ENCODE assay signal across 8 mouse cellular contexts in genomic region chr6:54325246-54325885, GRCm38 (mm10). TPM values are rescaled to one million over a fixed set of nuclear protein-coding genes. Genes with fewer than 3 reads are reported as not detected.
A peak's percentile ranks its signal among the peaks of the same experiment; 100 is the strongest.
DNase-seq lines count a peak whose midpoint lies in the region; ATAC-seq and TF ChIP-seq lines count a peak whose summit lies in the region.
"Had no signal": no experiment of that assay in that cellular context is flagged by ENCODE, and none has a peak within 500 bp of the region (broad histone marks: within the 10 kb centered on the region; RNA-seq: fewer than 3 reads in every experiment).

Gene Prr15, plus strand, starts transcription at chr6:54325835.

- peaks cover 4% of the 10 kb centered on the region; the same call in 1 of the 2 replicates for H3K4me1 ChIP-seq in lung, postnatal 0 days (ENCODE audit: insufficient read depth, low read depth, low read length)
- H3K4me1 ChIP-seq in forebrain, embryonic 16.5 days (replicated peaks; ENCODE audit: control insufficient read depth, insufficient read depth, low read length) = peaks cover 15% of the 10 kb centered on the region
- H3K4me1 ChIP-seq in limb, embryonic 15.5 days = peaks cover 21% of the 10 kb centered on the region
- H3K4me1 ChIP-seq in stomach, embryonic 15.5 days = 0 out of 2 replicates have a peak, but pooled peaks cover 18% of the 10 kb centered on the region

- no peak for TF ChIP-seq CTCF in lung, postnatal 0 days (IDR thresholded peaks at IDR 0.05)

- no peaks in the 10 kb centered on the region for H3K36me3 ChIP-seq in lung, postnatal 0 days (ENCODE audit: insufficient read depth, low read length)
- no peaks in the 10 kb centered on the region for H3K36me3 ChIP-seq in forebrain, embryonic 16.5 days (ENCODE audit: control insufficient read depth, insufficient read depth)
- H3K36me3 ChIP-seq in limb, embryonic 15.5 days = no peaks in the 10 kb centered on the region
- H3K36me3 ChIP-seq in stomach, embryonic 15.5 days = no peaks in the 10 kb centered on the region

- no peak for DNase-seq in lung, postnatal 0 days (ENCODE audit: low spot score)
- DNase-seq in lung, postnatal 25 days (ENCODE audit: low spot score) = no peak
- no peak for DNase-seq in embryo, embryonic 11 days
- DNase-seq in kidney, postnatal 14 days = no peak
- DNase-seq: right cerebral cortex, postnatal 4 days had no signal

- 0 out of 2 replicates have a peak within 1 kb of the TSS, but pooled peaks have one; percentile 26 for H3K9ac ChIP-seq in lung, postnatal 0 days (replicated peaks; ENCODE audit: low read depth)
- H3K9ac ChIP-seq in forebrain, embryonic 16.5 days (replicated peaks; ENCODE audit: low read depth, low read length) = peak within 1 kb of the TSS; percentile 53
- no peak within 1 kb of the TSS for H3K9ac ChIP-seq in limb, embryonic 15.5 days
- no peak within 1 kb of the TSS for H3K9ac ChIP-seq in stomach, embryonic 15.5 days

- TF ChIP-seq EP300 in lung, postnatal 0 days (IDR thresholded peaks at IDR 0.05) = no peak

- 18% methylated on average over 3 of the region's 3 CpGs for WGBS in lung, postnatal 0 days
- 62% methylated on average over 3 of the region's 3 CpGs for WGBS in forebrain, embryonic 16.5 days
- 43% methylated on average over 3 of the region's 3 CpGs for WGBS in limb, embryonic 15.5 days
- WGBS in stomach, embryonic 15.5 days = 51% methylated on average over 3 of the region's 3 CpGs

- peak within 1 kb of the TSS; percentile 53 for H3K4me3 ChIP-seq in lung, postnatal 0 days (ENCODE audit: low read depth, low read length)
- H3K4me3 ChIP-seq in forebrain, embryonic 16.5 days (replicated peaks; ENCODE audit: low read length) = peak within 1 kb of the TSS; percentile 61
- peak within 1 kb of the TSS; percentile 41 for H3K4me3 ChIP-seq in limb, embryonic 15.5 days
- peak within 1 kb of the TSS; percentile 54 for H3K4me3 ChIP-seq in stomach, embryonic 15.5 days (replicated peaks)

- H3K27me3 ChIP-seq in lung, postnatal 0 days (replicated peaks; ENCODE audit: insufficient read depth, low read length) = no peaks in the 10 kb centered on the region
- peaks cover 14% of the 10 kb centered on the region for H3K27me3 ChIP-seq in forebrain, embryonic 16.5 days (replicated peaks; ENCODE audit: control insufficient read depth, insufficient read depth, low read length)
- H3K27me3 ChIP-seq in limb, embryonic 15.5 days = peaks cover 60% of the 10 kb centered on the region
- peaks cover 13% of the 10 kb centered on the region; the same call in 1 of the 2 replicates for H3K27me3 ChIP-seq in stomach, embryonic 15.5 days (replicated peaks)

- no peaks in the 10 kb centered on the region for H3K9me3 ChIP-seq in lung, postnatal 0 days (ENCODE audit: low read length)
- H3K9me3 ChIP-seq in forebrain, embryonic 16.5 days (ENCODE audit: control insufficient read depth, low read length) = no peaks in the 10 kb centered on the region
- H3K9me3 ChIP-seq in limb, embryonic 15.5 days = no peaks in the 10 kb centered on the region
- H3K9me3 ChIP-seq in stomach, embryonic 15.5 days = no peaks in the 10 kb centered on the region

- no peak for ATAC-seq in lung, postnatal 0 days
- no peak for ATAC-seq in forebrain, embryonic 16.5 days
- no peak for ATAC-seq in limb, embryonic 15.5 days (ENCODE audit: insufficient number of reproducible peaks, low FRiP score, low TSS enrichment, low read depth)
- no peak for ATAC-seq in stomach, embryonic 15.5 days (ENCODE audit: insufficient read depth, low FRiP score, low read depth)

- H3K4me2 ChIP-seq in lung, postnatal 0 days (replicated peaks; ENCODE audit: low read depth, low read length) = peak within 1 kb of the TSS; percentile 96
- H3K4me2 ChIP-seq in forebrain, embryonic 16.5 days (ENCODE audit: low read length) = peak within 1 kb of the TSS; percentile 96
- peak within 1 kb of the TSS; percentile 91 for H3K4me2 ChIP-seq in limb, embryonic 15.5 days
- peak within 1 kb of the TSS; percentile 99 for H3K4me2 ChIP-seq in stomach, embryonic 15.5 days

- H3K27ac ChIP-seq in lung, postnatal 0 days (ENCODE audit: low read length) = no peak within 1 kb of the TSS
- H3K27ac ChIP-seq in forebrain, embryonic 16.5 days (ENCODE audit: low read length) = no peak within 1 kb of the TSS
- no peak within 1 kb of the TSS for H3K27ac ChIP-seq in limb, embryonic 15.5 days
- H3K27ac ChIP-seq in stomach, embryonic 15.5 days = no peak within 1 kb of the TSS

RNA-seq across cellular contexts. Expression of gene Prr15, which starts in this region (rescaled TPM):
- polyA plus RNA-seq in lung, postnatal 0 days (2015; fragmentation: Nextera tagmentation; extraction: Ambion mirVana) = 6.8 and 7.6 TPM in 2 replicates
- polyA plus RNA-seq in forebrain, embryonic 16.5 days (2015; fragmentation: Nextera tagmentation; extraction: Ambion mirVana) = 2.7 and 2.8 TPM in 2 replicates
- 0.61 and 0.62 TPM in 2 replicates for polyA plus RNA-seq in limb, embryonic 15.5 days (2015; fragmentation: Nextera tagmentation; extraction: Ambion mirVana)
- polyA plus RNA-seq in stomach, embryonic 15.5 days (2015; fragmentation: Nextera tagmentation; extraction: Ambion mirVana) = 7.3 and 9.5 TPM in 2 replicates

Comparison
In these comparisons a context has a peak if more than half of its experiments do, and no peak if none do; other contexts are left out.
1. H3K9ac ChIP-seq: peak in lung, postnatal 0 days (single experiment) and forebrain, embryonic 16.5 days (single experiment); none in limb, embryonic 15.5 days (single experiment) and stomach, embryonic 15.5 days (single experiment).
2. Peak in every context shown above with its lines, with median percentiles within 50 percentile points of each other: H3K4me2 ChIP-seq and H3K4me3 ChIP-seq.